Mouse (Mus musculus) testis, adult 2 months (tissue): ENCODE results near the gene Zdhhc13.

Experiments
- CTCF ChIP-seq: fragments of 200-500 bp; IDR thresholded peaks from 2 replicates; pipeline ENCODE4 v1.5.1; 2012; ENCODE audit warnings: low read depth, mild to moderate bottlenecking, inconsistent platforms, low read length, moderate library complexity; ENCODE audit not compliant: control insufficient read depth, insufficient read depth, insufficient replicate concordance
- POLR2A ChIP-seq: fragments of 200-500 bp; IDR thresholded peaks from 2 replicates; pipeline ENCODE4 v1.6.1; 2012; ENCODE audit warnings: low read depth, mild to moderate bottlenecking, inconsistent platforms, low read length, moderate library complexity; ENCODE audit not compliant: control insufficient read depth

DNA sequence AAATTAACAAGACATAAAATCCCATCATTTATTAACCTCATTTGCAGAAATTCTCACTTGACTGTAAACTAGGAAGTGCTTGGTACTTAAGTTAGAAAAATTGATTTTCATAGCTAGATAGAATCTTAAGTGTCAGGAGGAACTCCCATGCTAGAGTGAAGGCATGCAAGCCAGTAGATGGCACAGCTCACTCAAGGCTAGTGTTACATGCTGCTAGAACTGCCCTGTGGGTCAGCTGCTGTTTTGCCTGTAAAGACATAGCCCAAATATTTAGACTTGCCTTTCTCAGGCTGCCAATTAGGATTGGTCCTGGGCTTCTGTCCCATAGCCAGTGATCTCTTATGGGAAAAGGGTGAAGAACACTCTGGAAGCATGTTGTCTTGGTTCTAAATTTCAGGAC lies 23.6 kb downstream of the Zdhhc13 start:
- TF ChIP-seq CTCF (no peak), POLR2A (no peak)
